Mouse (Mus musculus) liver, embryonic 14.5 days (tissue): ENCODE measurements around the gene Krt75. TPM values are rescaled to one million over a fixed set of nuclear protein-coding genes. Genes with fewer than 3 reads are reported as not detected.
"Not testable (repeated sequence)": the region's sequence is repeated elsewhere in the genome, so short reads cannot be mapped to it uniquely, and the experiment has no call there.

Experiments
- ATAC-seq: fragments of 200-750 bp; cut with Nextera tagmentation; 2 replicates; pipeline ENCODE4 v1.8.0; 2017; ENCODE audit warnings: moderate number of reproducible peaks, mild to moderate bottlenecking, moderate library complexity; ENCODE audit not compliant: insufficient read depth
- DNase-seq, 3 experiments: peaks; one replicate each; pipeline ENCODE4 v3.0.0-alpha.2; 2012 to 2013; ENCODE audit warnings: low read depth in 3 of 3, low spot score in 3 of 3
- H3K27ac ChIP-seq: fragments of 300-500 bp; sonication (generic); 2 replicates; pipeline ENCODE4 v1.5.1; 2014; ENCODE audit warnings: moderate library complexity, mild to moderate bottlenecking, control low read depth, inconsistent platforms
- H3K27me3 ChIP-seq: fragments of 300-500 bp; sonication (generic); 2 replicates; pipeline ENCODE4 v1.6.1; 2014; ENCODE audit warnings: mild to moderate bottlenecking, low read length, moderate library complexity; ENCODE audit not compliant: control insufficient read depth, insufficient read depth
- H3K36me3 ChIP-seq: fragments of 300-500 bp; sonication (generic); replicated peaks from 2 replicates; pipeline ENCODE4 v1.6.1; 2014; ENCODE audit warnings: low read depth; ENCODE audit not compliant: control insufficient read depth, insufficient read depth
- H3K4me1 ChIP-seq, 2 experiments: fragments of 200-500 bp in 1 of 2; fragments of 300-500 bp in 1 of 2; sonication (generic) in 1 of 2; replicated peaks; 2 replicates each; pipeline ENCODE4 v1.6.1; 2012 to 2014; ENCODE audit warnings: antibody characterized with exemption in 1 of 2, inconsistent platforms in 1 of 2, low read length in 1 of 2; ENCODE audit not compliant: control insufficient read depth in 2 of 2, insufficient read depth in 2 of 2
- H3K4me2 ChIP-seq: fragments of 300-500 bp; sonication (generic); 2 replicates; pipeline ENCODE4 v1.6.1; 2014; ENCODE audit warnings: low read depth, mild to moderate bottlenecking, control low read depth, moderate library complexity
- H3K4me3 ChIP-seq, 2 experiments: fragments of 200-500 bp in 1 of 2; fragments of 300-500 bp in 1 of 2; sonication (generic) in 1 of 2; 2 replicates each; pipeline ENCODE4 v1.5.1; 2012 to 2014; ENCODE audit warnings: low read depth in 2 of 2, low read length in 2 of 2, mild to moderate bottlenecking in 2 of 2, control low read depth in 1 of 2, inconsistent platforms in 1 of 2, moderate library complexity in 1 of 2; ENCODE audit not compliant: insufficient read depth in 1 of 2
- H3K9ac ChIP-seq: fragments of 300-500 bp; sonication (generic); replicated peaks from 2 replicates; pipeline ENCODE4 v1.6.1; 2014; ENCODE audit warnings: mild to moderate bottlenecking, control low read depth, moderate library complexity
- H3K9me3 ChIP-seq: fragments of 300-500 bp; sonication (generic); 2 replicates; pipeline ENCODE4 v1.6.1; 2016; ENCODE audit warnings: low read length, mixed read lengths; ENCODE audit not compliant: control insufficient read depth
- CTCF ChIP-seq: IDR thresholded peaks from 2 replicates; pipeline ENCODE4 v1.5.1; 2016; ENCODE audit warnings: antibody characterized with exemption, low read depth, control low read depth
- EP300 ChIP-seq: IDR thresholded peaks from 2 replicates; pipeline ENCODE4 v1.6.1; 2016; ENCODE audit warnings: antibody characterized with exemption, low read depth
- WGBS: fragments of 180-500 bp; shearing (Covaris S2); extraction: QIAGEN DNeasy Blood & Tissue Kit; methylation state at CpG from one replicate; pipeline ENCODE4 v1.1.7; 2014; ENCODE audit not compliant: insufficient replicate concordance; 5-methylcytosine and 5-hydroxymethylcytosine counted together
- microRNA-seq: library from miRNA; unstranded; fragments of <30 nt; microRNA quantifications from one replicate; pipeline ENCODE4, GENCODE M21; 2016
- polyA plus RNA-seq, 2 experiments: library from polyadenylated mRNA; depleted of rRNA in 1 of 2; stranded (reverse) in 1 of 2; unstranded in 1 of 2; fragments of >200 nt; fragmentation: Nextera tagmentation in 1 of 2; extraction: Ambion mirVana in 1 of 2; gene quantifications; 2 replicates each; pipeline versions ENCODE4 v1.2.1 to v1.2.3; 2012 to 2014

Gene Krt75
- polyA plus RNA-seq, 2 experiments = not detected

DNA sequence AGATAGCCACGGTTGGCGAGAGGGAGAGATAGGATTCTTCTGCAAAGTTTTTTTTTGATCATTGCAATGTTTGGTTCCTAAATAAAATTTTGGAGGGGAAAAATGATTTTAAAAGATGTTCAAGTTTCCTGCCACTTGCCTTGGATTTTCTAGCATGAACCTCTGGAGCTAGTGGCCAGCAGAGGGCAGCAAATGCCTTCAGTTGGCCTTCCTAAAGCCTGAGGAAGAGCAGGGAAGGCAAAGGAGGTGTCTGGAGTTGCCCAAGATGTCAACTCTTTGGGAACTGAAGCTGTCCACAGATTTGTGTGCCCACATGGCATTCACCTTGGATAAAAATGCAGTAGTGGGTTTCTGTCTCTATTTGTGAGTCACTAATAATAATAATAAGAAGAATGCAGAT is 53.9 kb downstream of the Krt75 start:
- WGBS = 10% methylated on average over 2 of the region's 2 CpGs
- H3K9ac ChIP-seq = no peak overlapping the region

DNA sequence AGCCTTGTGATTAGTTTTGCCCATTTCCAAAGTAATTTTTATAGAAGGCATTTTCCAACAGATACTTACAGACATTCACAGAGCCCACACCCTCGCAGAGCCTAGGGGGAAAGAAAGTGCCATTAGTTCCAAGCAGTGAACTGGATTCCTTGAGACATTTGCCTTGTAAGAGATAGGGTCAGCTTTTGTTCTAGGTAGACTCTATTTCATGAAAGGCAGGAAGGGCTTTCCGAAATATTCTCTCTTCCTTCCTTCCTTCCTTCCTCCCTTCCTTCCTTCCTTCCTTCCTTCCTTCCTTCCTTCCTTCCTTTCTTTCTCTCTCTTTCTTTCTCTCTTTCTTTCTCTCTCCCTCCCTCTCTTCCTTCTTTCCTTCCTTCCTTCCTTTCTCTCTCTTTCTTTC is 56.5 kb downstream of the Krt75 start, which contains the start of gene Gm49425:
TSS of gene Gm49425 (minus strand) at position 101 of the 400 bp plus-strand sequence.
- not testable (repeated sequence) for H3K4me2 ChIP-seq, H3K9ac ChIP-seq, H3K27ac ChIP-seq, DNase-seq, H3K9me3 ChIP-seq, H3K27me3 ChIP-seq, H3K36me3 ChIP-seq, H3K4me1 ChIP-seq, H3K4me3 ChIP-seq, ATAC-seq
- 44% methylated on average over 2 of the region's 2 CpGs for WGBS

More for the DNA sequence above, 53.9 kb downstream of the Krt75 start:
- Histone ChIP-seq H3K4me3 (no peak overlapping the region), H3K27ac (no peak overlapping the region), H3K9me3 (no peaks in the 10 kb centered on the region), H3K4me1 (no peaks in the 10 kb centered on the region), H3K27me3 (no peaks in the 10 kb centered on the region), H3K4me2 (no peak overlapping the region), H3K36me3 (no peaks in the 10 kb centered on the region)
- ATAC-seq (no peak), DNase-seq (peak in 2 of 3 experiments; percentile 10 to 16)
- TF ChIP-seq CTCF (peak; percentile 70), EP300 (no peak)

Small RNA genes within 50 kb of the gene (microRNA-seq; reads per million reads assigned to microRNA genes)
- not detected for gene Gm44393
- not detected for gene Gm44460

Other genes with a start within 250 kb of the Krt75 start
- gene Krt80, start 203.7 kb downstream of the Krt75 start, polyA plus RNA-seq (2012; rRNA removed) = 0.15 and 0.19 TPM in 2 replicates
- gene Krt80, start 203.7 kb downstream of the Krt75 start, polyA plus RNA-seq (2014; fragmentation: Nextera tagmentation; extraction: Ambion mirVana) = 0.27 TPM in 2 replicates
- gene Krt7, start 162.9 kb downstream of the Krt75 start, polyA plus RNA-seq (2012; rRNA removed) = 0.82 and 0.85 TPM in 2 replicates
- gene Krt7, start 162.9 kb downstream of the Krt75 start, polyA plus RNA-seq (2014; fragmentation: Nextera tagmentation; extraction: Ambion mirVana) = 1.5 TPM in 2 replicates
- not detected in 2 replicates for gene Krt87, start 135.1 kb downstream of the Krt75 start, polyA plus RNA-seq (2012; rRNA removed)
- not detected in 2 replicates for gene Krt87, start 135.1 kb downstream of the Krt75 start, polyA plus RNA-seq (2014; fragmentation: Nextera tagmentation; extraction: Ambion mirVana)
- gene Krt88, start 126.2 kb downstream of the Krt75 start, polyA plus RNA-seq (2012; rRNA removed) = not detected in 2 replicates
- gene Krt88, start 126.2 kb downstream of the Krt75 start, polyA plus RNA-seq (2014; fragmentation: Nextera tagmentation; extraction: Ambion mirVana) = not detected in 2 replicates
- gene Krt81, start 110.2 kb downstream of the Krt75 start, polyA plus RNA-seq (2012; rRNA removed) = not detected in 2 replicates
- gene Krt81, start 110.2 kb downstream of the Krt75 start, polyA plus RNA-seq (2014; fragmentation: Nextera tagmentation; extraction: Ambion mirVana) = not detected in 2 replicates
- not detected in 2 replicates for gene Krt86, start 100.4 kb downstream of the Krt75 start, polyA plus RNA-seq (2012; rRNA removed)
- gene Krt86, start 100.4 kb downstream of the Krt75 start, polyA plus RNA-seq (2014; fragmentation: Nextera tagmentation; extraction: Ambion mirVana) = not detected in 2 replicates
- 0.03 TPM in 1 of 2 replicates, not detected in the other for gene Krt83, start 82.4 kb downstream of the Krt75 start, polyA plus RNA-seq (2012; rRNA removed)
- gene Krt83, start 82.4 kb downstream of the Krt75 start, polyA plus RNA-seq (2014; fragmentation: Nextera tagmentation; extraction: Ambion mirVana) = 0.30 TPM in 1 of 2 replicates, not detected in the other
- not detected in 2 replicates for gene Gm49425, start 56.6 kb downstream of the Krt75 start, polyA plus RNA-seq (2012; rRNA removed)
- not detected in 2 replicates for gene Gm49425, start 56.6 kb downstream of the Krt75 start, polyA plus RNA-seq (2014; fragmentation: Nextera tagmentation; extraction: Ambion mirVana)
- gene Krt84, start 41.1 kb downstream of the Krt75 start, polyA plus RNA-seq (2012; rRNA removed) = not detected in 2 replicates
- not detected in 2 replicates for gene Krt84, start 41.1 kb downstream of the Krt75 start, polyA plus RNA-seq (2014; fragmentation: Nextera tagmentation; extraction: Ambion mirVana)
- not detected in 2 replicates for gene Krt82, start 23.2 kb downstream of the Krt75 start, polyA plus RNA-seq (2012; rRNA removed)
- gene Krt82, start 23.2 kb downstream of the Krt75 start, polyA plus RNA-seq (2014; fragmentation: Nextera tagmentation; extraction: Ambion mirVana) = not detected in 2 replicates
- not detected in 2 replicates for gene Krt90, start 11.0 kb downstream of the Krt75 start, polyA plus RNA-seq (2012; rRNA removed)
- not detected in 2 replicates for gene Krt90, start 11.0 kb downstream of the Krt75 start, polyA plus RNA-seq (2014; fragmentation: Nextera tagmentation; extraction: Ambion mirVana)
- gene Gm5414, start 54.3 kb upstream of the Krt75 start, polyA plus RNA-seq (2012; rRNA removed) = not detected in 2 replicates
- not detected in 2 replicates for gene Gm5414, start 54.3 kb upstream of the Krt75 start, polyA plus RNA-seq (2014; fragmentation: Nextera tagmentation; extraction: Ambion mirVana)
- gene Gm5478, start 73.5 kb upstream of the Krt75 start, polyA plus RNA-seq (2012; rRNA removed) = not detected in 2 replicates
- gene Gm5478, start 73.5 kb upstream of the Krt75 start, polyA plus RNA-seq (2014; fragmentation: Nextera tagmentation; extraction: Ambion mirVana) = not detected in 2 replicates
- not detected in 2 replicates for gene Krt6b, start 106.4 kb upstream of the Krt75 start, polyA plus RNA-seq (2012; rRNA removed)
- gene Krt6b, start 106.4 kb upstream of the Krt75 start, polyA plus RNA-seq (2014; fragmentation: Nextera tagmentation; extraction: Ambion mirVana) = not detected in 2 replicates
- 0.01 TPM in 1 of 2 replicates, not detected in the other for gene Krt6a, start 120.4 kb upstream of the Krt75 start, polyA plus RNA-seq (2012; rRNA removed)
- gene Krt6a, start 120.4 kb upstream of the Krt75 start, polyA plus RNA-seq (2014; fragmentation: Nextera tagmentation; extraction: Ambion mirVana) = not detected in 2 replicates
- 0.36 and 0.45 TPM in 2 replicates for gene Krt5, start 139.0 kb upstream of the Krt75 start, polyA plus RNA-seq (2012; rRNA removed)
- not detected in 2 replicates for gene Krt5, start 139.0 kb upstream of the Krt75 start, polyA plus RNA-seq (2014; fragmentation: Nextera tagmentation; extraction: Ambion mirVana)
- not detected in 2 replicates for gene Krt71, start 169.2 kb upstream of the Krt75 start, polyA plus RNA-seq (2012; rRNA removed)
- not detected in 2 replicates for gene Krt71, start 169.2 kb upstream of the Krt75 start, polyA plus RNA-seq (2014; fragmentation: Nextera tagmentation; extraction: Ambion mirVana)
- gene Krt72, start 212.6 kb upstream of the Krt75 start, polyA plus RNA-seq (2012; rRNA removed) = not detected in 2 replicates
- gene Krt72, start 212.6 kb upstream of the Krt75 start, polyA plus RNA-seq (2014; fragmentation: Nextera tagmentation; extraction: Ambion mirVana) = not detected in 2 replicates
- not detected in 2 replicates for gene Krt73, start 228.4 kb upstream of the Krt75 start, polyA plus RNA-seq (2012; rRNA removed)
- not detected in 2 replicates for gene Krt73, start 228.4 kb upstream of the Krt75 start, polyA plus RNA-seq (2014; fragmentation: Nextera tagmentation; extraction: Ambion mirVana)
- not detected in 2 replicates for gene Krt2, start 244.3 kb upstream of the Krt75 start, polyA plus RNA-seq (2012; rRNA removed)
- gene Krt2, start 244.3 kb upstream of the Krt75 start, polyA plus RNA-seq (2014; fragmentation: Nextera tagmentation; extraction: Ambion mirVana) = not detected in 2 replicates